In the genomic region with DNA sequence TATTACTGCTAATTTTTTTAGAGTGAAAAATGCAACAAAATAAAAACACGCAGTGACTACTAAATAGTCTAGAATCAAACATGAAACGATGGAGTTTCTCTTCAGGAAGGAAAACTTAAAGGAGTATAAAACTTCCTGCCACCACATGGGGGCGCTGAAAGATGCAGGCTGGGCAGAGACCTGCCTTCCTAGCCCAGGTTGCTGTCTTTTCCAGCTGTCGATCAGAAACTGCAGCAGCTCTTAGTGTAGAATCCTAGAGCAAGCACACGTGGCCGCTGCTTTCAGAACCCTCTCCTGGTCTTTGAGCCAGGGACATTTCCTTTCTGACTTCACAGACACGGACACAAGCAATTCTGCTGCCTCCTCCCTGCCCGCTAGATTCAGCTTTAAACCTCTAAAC, we compare ENCODE assay signal across 10 mouse cellular contexts. TPM values are rescaled to one million over a fixed set of nuclear protein-coding genes. Genes with fewer than 3 reads are reported as not detected.
A peak's percentile ranks its signal among the peaks of the same experiment; 100 is the strongest.
DNase-seq lines count a peak whose midpoint lies in the region; TF ChIP-seq lines count a peak whose summit lies in the region.
"Had no signal": no experiment of that assay in that cellular context is flagged by ENCODE, and none has a peak within 500 bp of the region (broad histone marks: within the 10 kb centered on the region; RNA-seq: fewer than 3 reads in every experiment).

No protein-coding gene starts in this region.

- no peaks in the 10 kb centered on the region for H3K27me3 ChIP-seq in testis, adult 2 months (ENCODE audit: control insufficient read depth, insufficient read depth, low read length)

- peak; percentile 65 for TF ChIP-seq CTCF in lung, adult 2 months (IDR thresholded peaks at IDR 0.05; ENCODE audit: insufficient read depth, low read length)
- TF ChIP-seq CTCF in testis, adult 2 months (IDR thresholded peaks at IDR 0.05; ENCODE audit: control insufficient read depth, insufficient read depth, insufficient replicate concordance, low read depth, low read length), result peak; percentile 37; the same call in 1 of the 2 replicates

- DNase-seq in cerebellum, postnatal 36 days, result peak; percentile 29 to 39
- DNase-seq in cerebellum, adult 8-10 months, result no peak
- DNase-seq in ovary, postnatal 14 days (ENCODE audit: low spot score), result peak; percentile 46
- DNase-seq in ovary, adult 18-20 months (ENCODE audit: low spot score), result no peak
- peak; percentile 35 for DNase-seq in c-Kit-positive CD71-negative TER-119-negative erythroid progenitor cells, embryonic 14.5 days (ENCODE audit: low read depth)
- peak; percentile 56 to 75 for DNase-seq in heart, postnatal 14 days
- DNase-seq in lung, adult 2 months, result no peak

- H3K36me3 ChIP-seq in testis, adult 2 months (ENCODE audit: control insufficient read depth, insufficient read depth, low read length), result no peaks in the 10 kb centered on the region

- no peak for TF ChIP-seq POLR2A in lung, adult 2 months (IDR thresholded peaks at IDR 0.05; ENCODE audit: borderline replicate concordance, extremely low read depth, low read depth, low read length)
- TF ChIP-seq POLR2A in testis, adult 2 months (IDR thresholded peaks at IDR 0.05; ENCODE audit: control insufficient read depth, low read depth, low read length), result no peak

- 25% methylated on average over 8 of the region's 8 CpGs for WGBS in lung, adult 2 months

- no peak overlapping the region for H3K4me3 ChIP-seq in lung, adult 2 months (replicated peaks; ENCODE audit: extremely low read depth, low read depth, low read length)
- H3K4me3 ChIP-seq in testis, adult 2 months (ENCODE audit: control insufficient read depth, low read depth, low read length), result no peak overlapping the region

- no peaks in the 10 kb centered on the region for H3K4me1 ChIP-seq in lung, adult 2 months (ENCODE audit: control insufficient read depth, insufficient read depth, low read length)
- no peaks in the 10 kb centered on the region for H3K4me1 ChIP-seq in testis, adult 2 months (ENCODE audit: control insufficient read depth, insufficient read depth, low read length)

- no peak overlapping the region for H3K27ac ChIP-seq in testis, adult 2 months (ENCODE audit: control insufficient read depth, insufficient read depth, low read depth, low read length)

- intact Hi-C loops in heart, postnatal 14 days (cut with DNase I), result loop anchor here (1.0 kb wide), 1 partner anchor 84 kb away; no protein-coding TSS in a partner anchor

RNA-seq across cellular contexts. Expression of a gene that starts 18.3 kb away (rescaled TPM):
- total RNA-seq in heart, postnatal 14 days (2021), result under 1 TPM in 1 of 2 experiments, not detected in 1; 0.26 TPM
- polyA plus RNA-seq in lung, adult 2 months (2012; rRNA removed), result 4.8 and 8.3 TPM in 2 replicates
- polyA plus RNA-seq in testis, adult 2 months (2012; rRNA removed), result 184 and 205 TPM in 2 replicates
- polyA plus RNA-seq: spleen, adult 2 months had no signal

RNA-seq across cellular contexts. Expression of a gene that starts 29.7 kb away (rescaled TPM):
- not detected for total RNA-seq in heart, postnatal 14 days (2021)
- polyA plus RNA-seq in lung, adult 2 months (2012; rRNA removed), result 0.12 and 0.31 TPM in 2 replicates
- 108 and 112 TPM in 2 replicates for polyA plus RNA-seq in testis, adult 2 months (2012; rRNA removed)
- total RNA-seq: layer of hippocampus, adult 18-20 months had no signal

RNA-seq across cellular contexts. Expression of a gene that starts 42.5 kb away (rescaled TPM):
- total RNA-seq in heart, postnatal 14 days (2021), result 10 to 100 TPM in 1 of 2 experiments, 1 to 10 TPM in 1; 8.9 to 10.7 TPM
- polyA plus RNA-seq in lung, adult 2 months (2012; rRNA removed), result 28.2 and 55.3 TPM in 2 replicates
- polyA plus RNA-seq in testis, adult 2 months (2012; rRNA removed), result 1.4 and 2.3 TPM in 2 replicates

Comparison
In these comparisons a context has a peak if more than half of its experiments do, and no peak if none do; other contexts are left out.
1. DNase-seq: peak in cerebellum, postnatal 36 days (2 of 2), ovary, postnatal 14 days (single experiment), c-Kit-positive CD71-negative TER-119-negative erythroid progenitor cells, embryonic 14.5 days (single experiment) and heart, postnatal 14 days (2 of 2); none in cerebellum, adult 8-10 months (single experiment), ovary, adult 18-20 months (single experiment) and lung, adult 2 months (single experiment).
2. RNA of a gene that starts 18.3 kb away (polyA plus RNA-seq): 184 to 205 TPM in testis, adult 2 months; 4.8 to 8.3 TPM in lung, adult 2 months; every median in the first group is over 10 times any median in the second.
3. RNA of a gene that starts 29.7 kb away (polyA plus RNA-seq): 108 to 112 TPM in testis, adult 2 months; 0.12 to 0.31 TPM in lung, adult 2 months; every median in the first group is over 10 times any median in the second.